Mouse (Mus musculus) embryonic facial prominence, embryonic 13.5 days (tissue): ENCODE measurements around the gene Map3k13. TPM values are rescaled to one million over a fixed set of nuclear protein-coding genes. Genes with fewer than 3 reads are reported as not detected.

Experiments
- ATAC-seq: fragments of 200-750 bp; cut with Nextera tagmentation; 2 replicates; pipeline ENCODE4 v1.8.0; 2017; ENCODE audit warnings: low read depth; ENCODE audit not compliant: insufficient number of reproducible peaks, insufficient read depth, low FRiP score, low TSS enrichment
- H3K27ac ChIP-seq: fragments of 300-500 bp; sonication (generic); 2 replicates; pipeline ENCODE4 v1.5.1; 2015; ENCODE audit warnings: moderate library complexity, mild to moderate bottlenecking, inconsistent platforms
- H3K27me3 ChIP-seq: fragments of 300-500 bp; sonication (generic); 2 replicates; pipeline ENCODE4 v1.6.1; 2015; ENCODE audit warnings: mild to moderate bottlenecking, inconsistent platforms
- H3K36me3 ChIP-seq: fragments of 300-500 bp; sonication (generic); 2 replicates; pipeline ENCODE4 v1.6.1; 2015; ENCODE audit warnings: mild to moderate bottlenecking, inconsistent platforms
- H3K4me1 ChIP-seq: fragments of 300-500 bp; sonication (generic); 2 replicates; pipeline ENCODE4 v1.6.1; 2015; ENCODE audit warnings: inconsistent platforms
- H3K4me2 ChIP-seq: fragments of 300-500 bp; sonication (generic); 2 replicates; pipeline ENCODE4 v1.6.1; 2015; ENCODE audit warnings: moderate library complexity, mild to moderate bottlenecking, inconsistent platforms
- H3K4me3 ChIP-seq: fragments of 300-500 bp; sonication (generic); 2 replicates; pipeline ENCODE4 v1.5.1; 2015; ENCODE audit warnings: mild to moderate bottlenecking, inconsistent platforms
- H3K9ac ChIP-seq: fragments of 300-500 bp; sonication (generic); 2 replicates; pipeline ENCODE4 v1.6.1; 2015; ENCODE audit warnings: mild to moderate bottlenecking, inconsistent platforms
- H3K9me3 ChIP-seq: fragments of 300-500 bp; sonication (generic); 2 replicates; pipeline ENCODE4 v1.6.1; 2016; ENCODE audit warnings: inconsistent platforms
- WGBS: fragments of 180-500 bp; shearing (Covaris S2); methylation state at CpG from one replicate; pipeline ENCODE4 v1.1.7; 2015; ENCODE audit warnings: mixed read lengths; 5-methylcytosine and 5-hydroxymethylcytosine counted together
- polyA plus RNA-seq: library from polyadenylated mRNA; unstranded; fragments of >200 nt; fragmentation: Nextera tagmentation; extraction: Ambion mirVana; gene quantifications from 2 replicates; pipeline ENCODE4 v1.2.1, GENCODE M21; 2015

Gene Map3k13
- polyA plus RNA-seq, 1 experiment from 2014 or later = 0.81 TPM

DNA sequence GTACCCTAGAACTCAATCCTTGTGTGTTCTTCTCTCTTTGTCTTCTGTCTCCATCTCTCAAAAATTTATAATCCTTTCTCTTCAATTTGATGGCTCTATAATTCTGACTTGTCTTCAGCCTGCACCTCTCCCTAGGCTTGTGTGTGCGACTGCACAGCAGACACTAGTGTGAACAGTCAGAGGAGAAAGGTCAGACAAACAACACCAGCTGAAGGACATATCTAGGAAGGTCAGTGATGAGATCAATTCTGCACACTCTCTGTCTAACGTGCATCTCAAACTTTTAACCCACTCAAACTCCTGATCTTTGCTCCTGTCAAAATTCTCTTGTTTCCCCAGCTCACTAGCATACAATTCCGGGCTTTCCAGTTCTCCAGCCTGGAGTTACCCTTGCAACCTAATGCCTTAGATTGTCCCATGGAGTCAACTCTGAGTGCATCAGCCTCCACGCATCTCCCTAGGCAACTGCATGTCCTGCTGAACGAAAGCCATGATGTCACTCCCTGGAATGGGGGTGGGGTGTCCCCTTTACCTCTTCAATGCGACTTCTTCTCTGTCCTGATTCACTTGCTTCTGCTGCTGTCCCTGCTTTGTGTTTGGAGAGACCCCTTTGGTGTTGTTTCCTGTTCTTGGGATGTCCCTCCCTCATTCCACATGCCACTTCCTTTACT, 19.2 kb downstream of the Map3k13 start:
- Histone ChIP-seq H3K4me1 (peaks cover 3% of the 10 kb centered on the region; the same call in 1 of the 2 replicates), H3K36me3 (peaks cover 7% of the 10 kb centered on the region), H3K27ac (no peak overlapping the region), H3K4me3 (no peak overlapping the region), H3K9ac (no peak overlapping the region), H3K9me3 (no peaks in the 10 kb centered on the region), H3K4me2 (no peak overlapping the region), H3K27me3 (no peaks in the 10 kb centered on the region)
- 70% methylated on average over 6 of the region's 6 CpGs for WGBS
- ATAC-seq = no peak

GRCm38 (mm10) chr16:21814861-21815668, 20.9 kb downstream of the Map3k13 start:
- H3K9ac ChIP-seq = no peak overlapping the region
- no peaks in the 10 kb centered on the region for H3K36me3 ChIP-seq
- WGBS = 63% methylated on average over 11 of the region's 11 CpGs
- no peak for ATAC-seq
- H3K4me1 ChIP-seq = peaks cover 5% of the 10 kb centered on the region; the same call in 1 of the 2 replicates
- no peaks in the 10 kb centered on the region for H3K27me3 ChIP-seq
- no peaks in the 10 kb centered on the region for H3K9me3 ChIP-seq
- no peak overlapping the region for H3K27ac ChIP-seq
- H3K4me2 ChIP-seq = no peak overlapping the region
- no peak overlapping the region for H3K4me3 ChIP-seq

- Histone ChIP-seq H3K27ac (no peak overlapping the region), H3K9me3 (no peaks in the 10 kb centered on the region), H3K4me1 (peaks cover 5% of the 10 kb centered on the region; the same call in 1 of the 2 replicates), H3K27me3 (no peaks in the 10 kb centered on the region), H3K9ac (no peak overlapping the region), H3K36me3 (no peaks in the 10 kb centered on the region), H3K4me3 (no peak overlapping the region), H3K4me2 (no peak overlapping the region)
- no peak for ATAC-seq
- WGBS = 64% methylated on average over 7 of the region's 7 CpGs
Measured at GRCm38 (mm10) chr16:21815669-21816010, 21.5 kb downstream of the Map3k13 start.

- WGBS = 41% methylated on average over 9 of the region's 9 CpGs
- no peak overlapping the region for H3K4me3 ChIP-seq
Measured at GRCm38 (mm10) chr16:21818132-21818531, 24.0 kb downstream of the Map3k13 start.

DNA sequence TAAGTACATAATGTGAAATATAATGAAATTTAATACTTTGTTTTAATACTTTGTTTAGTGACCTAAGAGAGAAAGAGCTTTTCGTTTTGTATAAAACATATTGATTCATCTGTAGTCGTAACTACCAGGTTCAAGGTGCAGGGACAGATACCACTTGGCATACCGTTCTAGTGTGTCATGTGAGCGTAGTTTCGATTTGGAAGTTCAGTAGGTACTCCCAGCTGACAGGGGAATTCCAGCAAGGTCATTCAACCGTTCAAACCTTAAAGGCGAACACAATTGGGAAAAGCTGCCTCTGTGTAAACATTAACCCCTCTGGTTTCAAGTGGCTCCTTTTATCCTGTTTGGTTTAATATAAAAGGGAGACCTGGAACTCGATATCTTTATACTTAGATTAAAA, 24.5 kb downstream of the Map3k13 start:
- 43% methylated on average over 8 of the region's 8 CpGs for WGBS
- Histone ChIP-seq H3K4me2 (peak overlapping the region; percentile 27; the same call in 1 of the 2 replicates), H3K9me3 (no peaks in the 10 kb centered on the region), H3K27me3 (no peaks in the 10 kb centered on the region), H3K9ac (no peak overlapping the region), H3K4me3 (no peak overlapping the region), H3K4me1 (peaks cover 5% of the 10 kb centered on the region; the same call in 1 of the 2 replicates), H3K27ac (no peak overlapping the region), H3K36me3 (no peaks in the 10 kb centered on the region)
- no peak for ATAC-seq

More at GRCm38 (mm10) chr16:21818132-21818531, 24.0 kb downstream of the Map3k13 start:
- no peaks in the 10 kb centered on the region for H3K36me3 ChIP-seq
- peak overlapping the region; percentile 11; the same call in 1 of the 2 replicates for H3K4me2 ChIP-seq
- H3K27ac ChIP-seq = no peak overlapping the region
- ATAC-seq = no peak
- H3K4me1 ChIP-seq = peaks cover 5% of the 10 kb centered on the region; the same call in 1 of the 2 replicates
- H3K9me3 ChIP-seq = no peaks in the 10 kb centered on the region
- H3K27me3 ChIP-seq = no peaks in the 10 kb centered on the region
- H3K9ac ChIP-seq = no peak overlapping the region

GRCm38 (mm10) chr16:21825612-21826031, 31.5 kb downstream of the Map3k13 start:
- Histone ChIP-seq H3K27me3 (no peaks in the 10 kb centered on the region), H3K4me2 (no peak overlapping the region), H3K4me1 (peaks cover 13% of the 10 kb centered on the region), H3K9ac (no peak overlapping the region), H3K4me3 (no peak overlapping the region), H3K9me3 (no peaks in the 10 kb centered on the region), H3K36me3 (no peaks in the 10 kb centered on the region), H3K27ac (no peak overlapping the region)
- 61% methylated on average over 9 of the region's 9 CpGs for WGBS
- no peak for ATAC-seq

- Histone ChIP-seq H3K27ac (no peak overlapping the region), H3K4me2 (no peak overlapping the region), H3K4me3 (no peak overlapping the region), H3K36me3 (no peaks in the 10 kb centered on the region), H3K9ac (no peak overlapping the region), H3K9me3 (no peaks in the 10 kb centered on the region), H3K4me1 (peaks cover 13% of the 10 kb centered on the region), H3K27me3 (no peaks in the 10 kb centered on the region)
- 51% methylated on average over 4 of the region's 4 CpGs for WGBS
- ATAC-seq = no peak
Measured at GRCm38 (mm10) chr16:21827153-21827552, 33.0 kb downstream of the Map3k13 start.

- Histone ChIP-seq H3K4me1 (peaks cover 13% of the 10 kb centered on the region), H3K36me3 (no peaks in the 10 kb centered on the region), H3K27me3 (no peaks in the 10 kb centered on the region), H3K4me2 (no peak overlapping the region), H3K9me3 (no peaks in the 10 kb centered on the region), H3K27ac (peak overlapping the region; percentile 45; the same call in 1 of the 2 replicates), H3K9ac (no peak overlapping the region), H3K4me3 (no peak overlapping the region)
- WGBS = 78% methylated on average over 4 of the region's 4 CpGs
- no peak for ATAC-seq
Measured at GRCm38 (mm10) chr16:21827581-21827980, 33.4 kb downstream of the Map3k13 start.

GRCm38 (mm10) chr16:21829711-21830110, 35.6 kb downstream of the Map3k13 start:
- Histone ChIP-seq H3K27me3 (no peaks in the 10 kb centered on the region), H3K4me1 (peaks cover 14% of the 10 kb centered on the region), H3K4me3 (no peak overlapping the region), H3K4me2 (no peak overlapping the region), H3K36me3 (no peaks in the 10 kb centered on the region), H3K9me3 (no peaks in the 10 kb centered on the region), H3K27ac (no peak overlapping the region), H3K9ac (no peak overlapping the region)
- WGBS = 38% methylated on average over 5 of the region's 5 CpGs
- ATAC-seq = no peak

- no peaks in the 10 kb centered on the region for H3K9me3 ChIP-seq
- H3K36me3 ChIP-seq = no peaks in the 10 kb centered on the region
- H3K27ac ChIP-seq = no peak overlapping the region
- no peak for ATAC-seq
- H3K4me2 ChIP-seq = no peak overlapping the region
- no peak overlapping the region for H3K4me3 ChIP-seq
- 46% methylated on average over 6 of the region's 6 CpGs for whole genome bisulfite sequencing
- H3K9ac ChIP-seq = no peak overlapping the region
- H3K4me1 ChIP-seq = peaks cover 23% of the 10 kb centered on the region
- no peaks in the 10 kb centered on the region for H3K27me3 ChIP-seq
Measured at GRCm38 (mm10) chr16:21830784-21831183, 36.6 kb downstream of the Map3k13 start.

GRCm38 (mm10) chr16:21831764-21832163, 37.6 kb downstream of the Map3k13 start:
- Histone ChIP-seq H3K4me3 (no peak overlapping the region), H3K36me3 (no peaks in the 10 kb centered on the region), H3K9me3 (no peaks in the 10 kb centered on the region), H3K9ac (no peak overlapping the region), H3K4me2 (no peak overlapping the region), H3K4me1 (peaks cover 24% of the 10 kb centered on the region), H3K27ac (no peak overlapping the region), H3K27me3 (no peaks in the 10 kb centered on the region)
- WGBS = 72% methylated on average over 5 of the region's 5 CpGs
- ATAC-seq = no peak

- peaks cover 18% of the 10 kb centered on the region for H3K4me1 ChIP-seq
- H3K9me3 ChIP-seq = no peaks in the 10 kb centered on the region
- no peak for ATAC-seq
- 74% methylated on average over 1 of the region's 1 CpGs for WGBS
- no peaks in the 10 kb centered on the region for H3K36me3 ChIP-seq
- no peak overlapping the region for H3K4me3 ChIP-seq
- H3K27ac ChIP-seq = no peak overlapping the region
- no peak overlapping the region for H3K4me2 ChIP-seq
- no peak overlapping the region for H3K9ac ChIP-seq
- no peaks in the 10 kb centered on the region for H3K27me3 ChIP-seq
Measured at GRCm38 (mm10) chr16:21833469-21833868, 39.3 kb downstream of the Map3k13 start.
